Mouse (Mus musculus) liver, embryonic 14.5 days (tissue): ENCODE measurements around the gene Cnbd2. TPM values are rescaled to one million over a fixed set of nuclear protein-coding genes. Genes with fewer than 3 reads are reported as not detected.

Experiments
- ATAC-seq: fragments of 200-750 bp; cut with Nextera tagmentation; 2 replicates; pipeline ENCODE4 v1.8.0; 2017; ENCODE audit warnings: moderate number of reproducible peaks, mild to moderate bottlenecking, moderate library complexity; ENCODE audit not compliant: insufficient read depth
- DNase-seq, 3 experiments: peaks; one replicate each; pipeline ENCODE4 v3.0.0-alpha.2; 2012 to 2013; ENCODE audit warnings: low read depth in 3 of 3, low spot score in 3 of 3
- H3K27ac ChIP-seq: fragments of 300-500 bp; sonication (generic); 2 replicates; pipeline ENCODE4 v1.5.1; 2014; ENCODE audit warnings: moderate library complexity, mild to moderate bottlenecking, control low read depth, inconsistent platforms
- H3K27me3 ChIP-seq: fragments of 300-500 bp; sonication (generic); 2 replicates; pipeline ENCODE4 v1.6.1; 2014; ENCODE audit warnings: mild to moderate bottlenecking, low read length, moderate library complexity; ENCODE audit not compliant: control insufficient read depth, insufficient read depth
- H3K36me3 ChIP-seq: fragments of 300-500 bp; sonication (generic); replicated peaks from 2 replicates; pipeline ENCODE4 v1.6.1; 2014; ENCODE audit warnings: low read depth; ENCODE audit not compliant: control insufficient read depth, insufficient read depth
- H3K4me1 ChIP-seq, 2 experiments: fragments of 200-500 bp in 1 of 2; fragments of 300-500 bp in 1 of 2; sonication (generic) in 1 of 2; replicated peaks; 2 replicates each; pipeline ENCODE4 v1.6.1; 2012 to 2014; ENCODE audit warnings: antibody characterized with exemption in 1 of 2, inconsistent platforms in 1 of 2, low read length in 1 of 2; ENCODE audit not compliant: control insufficient read depth in 2 of 2, insufficient read depth in 2 of 2
- H3K4me2 ChIP-seq: fragments of 300-500 bp; sonication (generic); 2 replicates; pipeline ENCODE4 v1.6.1; 2014; ENCODE audit warnings: low read depth, mild to moderate bottlenecking, control low read depth, moderate library complexity
- H3K4me3 ChIP-seq, 2 experiments: fragments of 200-500 bp in 1 of 2; fragments of 300-500 bp in 1 of 2; sonication (generic) in 1 of 2; 2 replicates each; pipeline ENCODE4 v1.5.1; 2012 to 2014; ENCODE audit warnings: low read depth in 2 of 2, low read length in 2 of 2, mild to moderate bottlenecking in 2 of 2, control low read depth in 1 of 2, inconsistent platforms in 1 of 2, moderate library complexity in 1 of 2; ENCODE audit not compliant: insufficient read depth in 1 of 2
- H3K9ac ChIP-seq: fragments of 300-500 bp; sonication (generic); replicated peaks from 2 replicates; pipeline ENCODE4 v1.6.1; 2014; ENCODE audit warnings: mild to moderate bottlenecking, control low read depth, moderate library complexity
- H3K9me3 ChIP-seq: fragments of 300-500 bp; sonication (generic); 2 replicates; pipeline ENCODE4 v1.6.1; 2016; ENCODE audit warnings: low read length, mixed read lengths; ENCODE audit not compliant: control insufficient read depth
- CTCF ChIP-seq: IDR thresholded peaks from 2 replicates; pipeline ENCODE4 v1.5.1; 2016; ENCODE audit warnings: antibody characterized with exemption, low read depth, control low read depth
- EP300 ChIP-seq: IDR thresholded peaks from 2 replicates; pipeline ENCODE4 v1.6.1; 2016; ENCODE audit warnings: antibody characterized with exemption, low read depth
- WGBS: fragments of 180-500 bp; shearing (Covaris S2); extraction: QIAGEN DNeasy Blood & Tissue Kit; methylation state at CpG from one replicate; pipeline ENCODE4 v1.1.7; 2014; ENCODE audit not compliant: insufficient replicate concordance; 5-methylcytosine and 5-hydroxymethylcytosine counted together
- polyA plus RNA-seq, 2 experiments: library from polyadenylated mRNA; depleted of rRNA in 1 of 2; stranded (reverse) in 1 of 2; unstranded in 1 of 2; fragments of >200 nt; fragmentation: Nextera tagmentation in 1 of 2; extraction: Ambion mirVana in 1 of 2; gene quantifications; 2 replicates each; pipeline versions ENCODE4 v1.2.1 to v1.2.3; 2012 to 2014

Gene Cnbd2
- polyA plus RNA-seq, 2 experiments, result 0.51 to 1.9 TPM

GRCm38 (mm10) chr2:156289552-156290160 is 22.4 kb upstream of the Cnbd2 start:
- H3K27me3 ChIP-seq, result no peaks in the 10 kb centered on the region
- no peaks in the 10 kb centered on the region for H3K4me1 ChIP-seq
- no peak for DNase-seq
- H3K9me3 ChIP-seq, result no peaks in the 10 kb centered on the region
- H3K4me2 ChIP-seq, result no peak overlapping the region
- TF ChIP-seq CTCF (no peak), EP300 (no peak)
- ATAC-seq, result no peak
- H3K4me3 ChIP-seq, result no peak overlapping the region
- 82% methylated on average over 2 of the region's 2 CpGs for WGBS
- H3K27ac ChIP-seq, result no peak overlapping the region
- peaks cover 2% of the 10 kb centered on the region; the same call in 1 of the 2 replicates for H3K36me3 ChIP-seq
- H3K9ac ChIP-seq, result no peak overlapping the region

GRCm38 (mm10) chr2:156291998-156292397 is 20.1 kb upstream of the Cnbd2 start:
- DNase-seq, result no peak
- no peak for ATAC-seq
- TF ChIP-seq EP300 (no peak), CTCF (no peak)
- no peaks in the 10 kb centered on the region for H3K27me3 ChIP-seq
- H3K4me2 ChIP-seq, result no peak overlapping the region
- peaks cover 2% of the 10 kb centered on the region; the same call in 1 of the 2 replicates for H3K36me3 ChIP-seq
- WGBS, result 38% methylated on average over 1 of the region's 1 CpGs
- no peaks in the 10 kb centered on the region for H3K4me1 ChIP-seq
- H3K9me3 ChIP-seq, result no peaks in the 10 kb centered on the region
- no peak overlapping the region for H3K9ac ChIP-seq
- no peak overlapping the region for H3K4me3 ChIP-seq
- H3K27ac ChIP-seq, result no peak overlapping the region

GRCm38 (mm10) chr2:156295601-156296063 is 16.5 kb upstream of the Cnbd2 start:
- Histone ChIP-seq H3K27ac (no peak overlapping the region), H3K27me3 (no peaks in the 10 kb centered on the region), H3K36me3 (peaks cover under 1% of the 10 kb centered on the region), H3K9me3 (no peaks in the 10 kb centered on the region), H3K9ac (no peak overlapping the region), H3K4me3 (no peak overlapping the region), H3K4me2 (no peak overlapping the region), H3K4me1 (no peaks in the 10 kb centered on the region)
- 78% methylated on average over 2 of the region's 2 CpGs for WGBS
- ATAC-seq (no peak), DNase-seq (no peak)
- TF ChIP-seq CTCF (no peak), EP300 (no peak)

- Histone ChIP-seq H3K4me3 (no peak overlapping the region), H3K27me3 (no peaks in the 10 kb centered on the region), H3K27ac (no peak overlapping the region), H3K4me2 (no peak overlapping the region), H3K9ac (no peak overlapping the region), H3K4me1 (no peaks in the 10 kb centered on the region), H3K36me3 (peaks cover 3% of the 10 kb centered on the region), H3K9me3 (no peaks in the 10 kb centered on the region)
- 67% methylated on average over 3 of the region's 3 CpGs for WGBS
- DNase-seq, result no peak
- no peak for ATAC-seq
- TF ChIP-seq CTCF (no peak), EP300 (no peak)
Observed at GRCm38 (mm10) chr2:156296190-156296589, 15.9 kb upstream of the Cnbd2 start.

GRCm38 (mm10) chr2:156297653-156298052 is 14.4 kb upstream of the Cnbd2 start:
- ATAC-seq (no peak), DNase-seq (no peak)
- TF ChIP-seq CTCF, result no peak
- no peak for TF ChIP-seq EP300
- Histone ChIP-seq H3K27ac (no peak overlapping the region), H3K9ac (no peak overlapping the region), H3K27me3 (no peaks in the 10 kb centered on the region), H3K4me3 (no peak overlapping the region), H3K36me3 (peaks cover 3% of the 10 kb centered on the region), H3K4me1 (peaks cover 0 to 4% of the 10 kb centered on the region in 2 experiments; a peak in 1 of 4 replicates), H3K4me2 (no peak overlapping the region), H3K9me3 (no peaks in the 10 kb centered on the region)
- 75% methylated on average over 3 of the region's 3 CpGs for WGBS
